Mouse (Mus musculus) T-cell, adult 2 months (primary cell): ENCODE data around the gene Asxl1.
"Not testable (repeated sequence)": the region's sequence is repeated elsewhere in the genome, so short reads cannot be mapped to it uniquely, and the experiment has no call there.

ENCODE experiments used
- DNase-seq: peaks from one replicate; pipeline ENCODE4 v3.0.0; 2022; ENCODE audit warnings: low spot score

Asxl1 gene

GRCm38 (mm10) chr2:153345071-153345453 is 567 bp upstream of the Asxl1 start:
- no peak for DNase-seq

DNA sequence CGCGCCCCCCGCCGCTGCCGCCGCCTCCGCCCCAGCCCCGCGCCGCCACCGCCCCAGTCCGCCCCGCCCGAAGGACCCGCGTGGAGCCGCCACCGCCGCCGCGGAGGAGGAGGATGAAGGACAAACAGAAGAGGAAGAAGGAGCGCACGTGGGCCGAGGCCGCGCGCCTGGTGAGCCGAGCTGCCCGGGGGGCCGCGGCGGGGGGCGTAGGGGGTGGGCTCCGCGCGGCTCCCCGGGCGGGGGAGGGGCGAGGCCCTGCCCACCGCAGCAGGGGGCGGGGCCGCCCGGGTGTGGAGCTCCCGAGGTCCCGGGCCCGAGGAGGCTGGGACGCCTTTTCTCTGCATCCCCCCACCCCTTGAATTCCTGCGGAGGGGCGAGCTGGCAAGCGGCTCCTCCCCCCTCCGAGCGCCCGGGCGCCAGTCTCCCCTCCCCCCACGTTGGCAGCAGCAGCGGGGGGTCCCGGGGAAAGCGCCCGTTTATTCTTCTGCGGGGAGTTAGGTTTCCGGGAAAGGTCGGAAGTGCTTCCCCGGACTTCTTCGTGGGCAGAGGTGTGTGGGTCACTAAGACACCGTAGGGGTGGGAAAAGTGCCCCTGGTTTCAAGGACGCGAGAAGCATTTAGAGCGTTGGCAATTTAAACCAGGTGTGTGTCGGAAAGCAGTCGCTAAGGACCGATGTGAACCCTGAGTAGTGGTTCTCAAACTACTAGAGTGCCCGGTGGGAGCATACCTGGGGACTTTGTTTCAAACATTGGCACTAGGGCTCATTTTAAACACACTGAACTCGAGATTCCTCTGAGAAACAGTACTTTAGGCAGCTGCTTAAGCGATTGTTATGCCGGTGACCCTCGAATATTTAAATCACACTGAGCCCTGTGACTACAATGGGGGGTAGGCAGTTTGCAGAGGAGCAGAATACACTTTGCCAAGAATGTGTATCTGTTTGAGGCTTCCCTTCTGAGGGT is 873 bp downstream of the Asxl1 start:
- DNase-seq, result peak; percentile 27

- DNase-seq, result peak; percentile 23
Observed at GRCm38 (mm10) chr2:153347183-153347781, 1.7 kb downstream of the Asxl1 start.

- no peak for DNase-seq
Observed at GRCm38 (mm10) chr2:153348100-153348831, 2.6 kb downstream of the Asxl1 start.

DNA sequence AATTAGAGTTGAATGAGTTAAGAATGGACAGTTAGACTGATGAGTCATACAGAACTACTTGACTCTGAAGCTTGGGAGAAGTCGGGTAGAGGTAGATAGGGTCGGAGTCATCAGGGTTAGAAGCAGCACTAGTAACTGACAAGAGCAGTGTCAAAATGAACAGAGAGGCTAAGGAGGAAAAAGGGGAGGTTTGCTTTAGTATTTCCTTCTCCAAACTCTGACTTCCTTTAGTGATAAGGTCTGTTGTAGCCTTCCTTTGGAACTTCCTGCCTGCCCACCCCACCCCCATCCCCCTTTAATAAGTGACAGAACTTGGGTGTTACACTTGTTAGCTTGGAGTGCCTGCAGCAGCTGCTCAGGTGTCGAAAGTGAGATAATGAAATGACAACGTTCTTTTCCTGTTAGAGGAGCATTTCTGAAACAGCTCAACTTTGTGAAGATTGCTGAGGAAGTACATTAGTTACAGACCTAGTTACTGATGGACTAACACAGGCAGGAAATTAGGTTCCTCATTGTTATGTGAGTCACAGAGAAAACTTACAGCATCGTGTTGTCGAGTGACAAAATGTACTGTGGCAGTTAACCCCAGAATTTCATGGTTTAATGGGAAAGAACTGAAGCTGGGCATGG is 5.0 kb downstream of the Asxl1 start:
- peak; percentile 19 for DNase-seq

DNA sequence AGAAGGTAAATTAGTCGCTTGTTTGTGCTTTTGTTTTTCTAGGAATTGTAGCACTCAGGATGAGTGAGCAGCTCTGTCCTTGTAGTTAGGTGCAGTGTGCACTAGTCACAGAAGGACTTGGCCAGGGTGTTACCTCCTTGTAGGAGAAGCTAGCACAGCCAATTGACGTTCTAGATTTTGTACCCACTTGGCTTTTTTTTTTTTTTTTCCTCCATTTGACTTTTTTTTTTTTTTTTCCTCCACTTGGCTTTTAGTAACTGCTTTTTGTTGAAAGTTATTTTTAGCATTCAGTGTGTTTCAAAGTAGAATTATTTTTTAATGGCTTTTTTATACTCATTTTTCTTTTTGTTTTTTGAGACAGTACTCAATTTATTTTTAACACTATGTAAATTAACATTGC is 9.0 kb downstream of the Asxl1 start:
- DNase-seq, result no peak

GRCm38 (mm10) chr2:153356784-153357183 is 11.2 kb downstream of the Asxl1 start:
- DNase-seq, result no peak

DNA sequence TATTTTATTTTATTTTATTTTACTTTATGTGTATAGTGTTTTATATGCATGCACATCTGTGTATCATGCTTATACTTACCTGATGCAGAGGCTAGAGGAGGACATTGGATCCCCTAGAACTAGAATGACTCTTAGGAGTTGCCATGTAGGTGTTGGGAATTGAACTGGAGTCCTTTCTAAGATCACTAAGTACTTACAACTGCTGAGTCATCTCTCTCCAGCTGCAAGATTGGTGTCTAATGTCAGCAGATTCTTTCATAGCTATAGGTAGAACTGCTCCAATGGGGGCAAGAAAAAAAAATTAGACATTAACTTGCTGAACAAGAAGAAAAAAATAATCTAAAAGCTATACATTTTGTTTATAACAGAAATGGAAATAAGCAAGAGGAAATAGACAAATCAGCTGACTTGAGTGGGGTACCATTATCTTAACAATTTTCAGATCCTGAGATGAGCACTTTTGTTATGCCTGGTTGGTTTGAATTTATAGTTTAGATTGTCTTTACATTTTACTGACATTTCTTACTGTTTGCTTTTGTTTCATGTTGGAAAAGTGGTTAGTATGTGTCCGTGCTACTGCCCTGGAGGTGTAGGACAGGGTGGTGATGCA is 15.6 kb downstream of the Asxl1 start:
- DNase-seq, result no peak

GRCm38 (mm10) chr2:153364531-153364930 is 18.9 kb downstream of the Asxl1 start:
- DNase-seq, result not testable (repeated sequence)

DNA sequence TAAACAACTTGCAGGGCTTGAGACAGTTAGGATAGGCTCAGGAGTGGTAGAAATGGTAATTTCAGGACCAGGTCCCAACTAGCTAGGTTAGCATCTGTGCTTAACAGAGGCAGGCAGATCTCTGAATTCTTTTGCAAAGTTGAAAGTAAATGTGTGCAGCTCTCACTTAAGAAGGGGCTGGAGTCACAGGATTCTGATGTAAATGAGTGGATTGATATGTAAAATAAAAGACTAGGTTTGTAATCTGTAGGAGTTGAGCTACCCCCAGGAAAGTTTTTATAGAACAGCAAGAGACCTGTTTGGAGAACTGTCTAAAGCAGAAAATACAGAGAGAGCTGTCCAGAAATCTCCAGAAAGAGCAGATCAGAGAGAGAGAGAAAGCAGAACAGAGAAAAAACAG is 25.2 kb downstream of the Asxl1 start:
- no peak for DNase-seq

- no peak for DNase-seq
Observed at GRCm38 (mm10) chr2:153375380-153375779, 29.8 kb downstream of the Asxl1 start.

GRCm38 (mm10) chr2:153380479-153380878 is 34.9 kb downstream of the Asxl1 start:
- no peak for DNase-seq

DNA sequence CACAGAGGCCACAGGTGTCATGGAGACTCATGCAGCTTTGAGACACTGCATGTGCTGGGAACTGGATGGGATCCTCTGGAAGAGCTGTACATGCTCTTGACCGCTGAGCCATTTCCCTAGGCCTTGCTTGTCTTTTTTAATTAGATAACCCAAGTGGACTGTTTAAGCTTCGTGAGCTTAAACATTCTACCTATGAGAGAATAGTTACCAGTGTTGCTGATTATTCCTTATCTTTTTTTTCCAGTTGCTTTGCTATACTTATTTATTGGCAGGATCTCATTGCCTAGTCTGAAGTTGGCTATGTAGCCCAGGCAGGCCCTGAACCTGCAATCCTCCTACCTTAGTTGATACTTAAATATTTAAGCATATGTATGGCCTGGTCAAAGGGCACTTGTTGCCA is 44.2 kb downstream of the Asxl1 start:
- DNase-seq, result no peak

GRCm38 (mm10) chr2:153393045-153393444 is 47.4 kb downstream of the Asxl1 start:
- DNase-seq, result no peak

- no peak for DNase-seq
Observed at GRCm38 (mm10) chr2:153397790-153398515, 52.3 kb downstream of the Asxl1 start.

DNA sequence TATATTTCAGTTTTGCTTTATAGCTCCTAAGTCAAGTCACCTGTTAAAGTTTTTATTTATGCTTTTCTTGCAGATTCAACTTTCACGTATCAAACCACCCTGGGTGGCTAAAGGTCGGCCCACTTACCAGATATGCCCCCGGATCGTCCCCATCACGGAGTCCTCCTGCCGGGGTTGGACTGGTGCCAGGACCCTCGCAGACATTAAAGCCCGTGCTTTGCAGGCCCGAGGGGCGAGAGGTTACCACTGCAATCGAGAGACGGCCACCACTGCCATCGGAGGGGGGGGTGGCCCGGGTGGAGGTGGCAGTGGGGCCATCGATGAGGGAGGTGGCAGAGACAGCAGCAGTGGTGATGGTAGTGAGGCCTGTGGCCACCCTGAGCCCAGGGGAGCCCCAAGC is 53.5 kb downstream of the Asxl1 start:
- no peak for DNase-seq

- DNase-seq, result no peak
Observed at GRCm38 (mm10) chr2:153404062-153404461, 58.4 kb downstream of the Asxl1 start.

DNA sequence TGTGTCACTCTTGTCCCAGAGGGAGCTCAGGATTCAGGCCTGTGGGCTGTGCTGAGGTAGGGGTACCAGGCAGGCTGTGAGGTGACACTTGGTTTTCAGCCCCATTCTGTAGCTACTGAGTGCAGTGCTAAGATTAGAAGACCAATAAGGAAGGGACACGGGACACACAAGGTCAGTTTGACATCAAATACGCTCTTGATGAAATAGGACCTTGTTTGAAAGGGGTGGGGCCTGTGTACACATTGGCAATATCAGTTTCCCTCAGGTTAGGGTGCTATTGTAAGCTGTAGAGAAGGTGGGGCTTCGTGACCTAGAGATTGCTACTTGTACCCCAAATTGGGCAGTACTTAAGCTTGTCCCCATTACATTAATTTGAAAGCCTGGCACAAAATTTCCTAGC is 59.3 kb downstream of the Asxl1 start:
- DNase-seq, result no peak

GRCm38 (mm10) chr2:153406882-153407281 is 61.3 kb downstream of the Asxl1 start:
- no peak for DNase-seq

DNA sequence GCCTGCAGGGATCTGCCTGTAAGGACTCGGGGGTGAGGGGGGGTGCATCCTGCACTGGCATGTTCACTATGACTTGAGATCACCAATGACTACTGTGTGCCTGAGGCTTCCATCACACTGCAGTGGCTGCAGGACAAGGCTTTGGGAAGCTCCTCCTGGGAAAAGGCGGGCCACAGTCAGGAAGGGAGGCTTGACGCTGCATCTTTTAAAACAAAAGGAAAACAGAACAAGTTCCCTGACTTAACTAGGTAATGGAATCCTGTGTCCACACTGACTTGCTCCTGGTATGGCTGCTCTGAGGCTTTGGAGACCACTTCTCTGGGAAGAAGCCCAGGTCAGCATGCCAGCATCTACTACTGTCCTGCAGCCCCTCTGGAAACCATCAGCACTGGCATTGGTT is 63.3 kb downstream of the Asxl1 start:
- DNase-seq, result no peak

- no peak for DNase-seq
Observed at GRCm38 (mm10) chr2:153411557-153411956, 65.9 kb downstream of the Asxl1 start.
